Mouse (Mus musculus) MEL (cell line): ENCODE measurements at regions not wholly inside any gene's neighbourhood (a gene's known extent, or its start where the extent isn't known, plus 50 kb on each side); places are given as distances from the start of the nearest gene placed in this dataset.

Experiments
- DNase-seq: peaks from one replicate; pipeline ENCODE4 v3.0.0; 2011; ENCODE audit warnings: low read depth, low spot score
- H3K27ac ChIP-seq: 2 replicates; pipeline ENCODE4 v1.5.1; 2012; ENCODE audit warnings: low read depth, mild to moderate bottlenecking, control low read depth, low read length, moderate library complexity; ENCODE audit not compliant: control insufficient read depth
- H3K27me3 ChIP-seq, 2 experiments: fragments of 150-350 bp in 1 of 2; sonication (generic) in 1 of 2; 2 replicates each; pipeline ENCODE4 v1.6.1; 2012; ENCODE audit warnings: low read length in 2 of 2, mild to moderate bottlenecking in 2 of 2, improper control_type of control experiment in 1 of 2, moderate library complexity in 1 of 2; ENCODE audit not compliant: insufficient read depth in 2 of 2, control insufficient read depth in 1 of 2
- H3K36me3 ChIP-seq, 2 experiments: 2 replicates each; pipeline ENCODE4 v1.6.1; 2012 to 2014; ENCODE audit warnings: low read length in 2 of 2, improper control_type of control experiment in 1 of 2, inconsistent platforms in 1 of 2, mild to moderate bottlenecking in 1 of 2; ENCODE audit not compliant: insufficient read depth in 2 of 2, control insufficient read depth in 1 of 2
- H3K4me1 ChIP-seq, 2 experiments: fragments of 150-350 bp in 1 of 2; sonication (generic) in 1 of 2; 2 replicates each; pipeline ENCODE4 v1.6.1; 2012; ENCODE audit warnings: low read length in 2 of 2, improper control_type of control experiment in 1 of 2, mild to moderate bottlenecking in 1 of 2; ENCODE audit not compliant: insufficient read depth in 2 of 2, control insufficient read depth in 1 of 2
- H3K4me3 ChIP-seq, 2 experiments: fragments of 150-350 bp in 1 of 2; sonication (generic) in 1 of 2; 2 replicates each; pipeline ENCODE4 v1.5.1; 2012; ENCODE audit warnings: low read depth in 2 of 2, low read length in 2 of 2, mild to moderate bottlenecking in 2 of 2, moderate library complexity in 2 of 2, control low read depth in 1 of 2, improper control_type of control experiment in 1 of 2; ENCODE audit not compliant: control insufficient read depth in 1 of 2, insufficient read depth in 1 of 2
- H3K79me2 ChIP-seq: 2 replicates; pipeline ENCODE4 v1.6.1; 2012; ENCODE audit warnings: mild to moderate bottlenecking, low read length, moderate library complexity; ENCODE audit not compliant: control insufficient read depth, poor library complexity, insufficient read depth
- H3K9ac ChIP-seq: 2 replicates; pipeline ENCODE4 v1.6.1; 2012; ENCODE audit warnings: low read depth, mild to moderate bottlenecking, control low read depth, low read length, moderate library complexity; ENCODE audit not compliant: control insufficient read depth, poor library complexity, severe bottlenecking
- H3K9me3 ChIP-seq: fragments of 150-350 bp; sonication (generic); replicated peaks from 2 replicates; pipeline ENCODE4 v1.6.1; 2012; ENCODE audit warnings: mild to moderate bottlenecking, low read length, improper control_type of control experiment, moderate library complexity; ENCODE audit not compliant: insufficient read depth
- CHD2 ChIP-seq: IDR thresholded peaks from 2 replicates; pipeline ENCODE4 v1.6.1; 2011; ENCODE audit warnings: low read length, improper control_type of control experiment
- CTCF ChIP-seq, 3 experiments: IDR thresholded peaks in 2 of 3; conservative IDR thresholded peaks in 1 of 3; 2 replicates each; pipeline ENCODE4 v1.5.1; 2011 to 2012; ENCODE audit warnings: low read length in 3 of 3, low read depth in 2 of 3, mild to moderate bottlenecking in 2 of 3, improper control_type of control experiment in 1 of 3, inconsistent platforms in 1 of 3, mixed read lengths in 1 of 3, moderate library complexity in 1 of 3; ENCODE audit not compliant: control insufficient read depth in 1 of 3, insufficient read depth in 1 of 3, poor library complexity in 1 of 3, severe bottlenecking in 1 of 3
- EP300 ChIP-seq, 2 experiments: IDR thresholded peaks; 2 replicates each; pipeline ENCODE4 v1.6.1; 2011; ENCODE audit warnings: improper control_type of control experiment in 2 of 2, low read length in 2 of 2, low read depth in 1 of 2, mild to moderate bottlenecking in 1 of 2
- GATA1 ChIP-seq: IDR thresholded peaks from 2 replicates; pipeline ENCODE4 v1.6.1; 2011; ENCODE audit warnings: low read depth, low read length, improper control_type of control experiment
- JUND ChIP-seq: IDR thresholded peaks from 2 replicates; pipeline ENCODE4 v1.6.1; 2011; ENCODE audit warnings: low read depth, mild to moderate bottlenecking, improper control_type of control experiment, low read length
- MAX ChIP-seq: IDR thresholded peaks from 2 replicates; pipeline ENCODE4 v1.6.1; 2011; ENCODE audit warnings: low read length, improper control_type of control experiment
- MXI1 ChIP-seq: IDR thresholded peaks from 2 replicates; pipeline ENCODE4 v1.6.1; 2011; ENCODE audit warnings: mild to moderate bottlenecking, low read depth, low read length, improper control_type of control experiment
- MYB ChIP-seq: IDR thresholded peaks from 2 replicates; pipeline ENCODE4 v1.6.1; 2011; ENCODE audit warnings: mild to moderate bottlenecking, low read depth, low read length, improper control_type of control experiment
- NELFE ChIP-seq: IDR thresholded peaks from 2 replicates; pipeline ENCODE4 v1.6.1; 2011; ENCODE audit warnings: low read depth, low read length, improper control_type of control experiment
- RAD21 ChIP-seq: IDR thresholded peaks from 2 replicates; pipeline ENCODE4 v1.6.1; 2011; ENCODE audit warnings: mild to moderate bottlenecking, low read depth, low read length, improper control_type of control experiment
- SMC3 ChIP-seq: IDR thresholded peaks from 2 replicates; pipeline ENCODE4 v1.6.1; 2011; ENCODE audit warnings: low read depth, low read length, improper control_type of control experiment
- TCF12 ChIP-seq: IDR thresholded peaks from 2 replicates; pipeline ENCODE4 v1.6.1; 2014; ENCODE audit warnings: low read depth, mild to moderate bottlenecking, inconsistent platforms, low read length, improper control_type of control experiment, moderate library complexity
- UBTF ChIP-seq: IDR thresholded peaks from 2 replicates; pipeline ENCODE4 v1.6.1; 2012; ENCODE audit warnings: low read depth, mild to moderate bottlenecking, inconsistent platforms, low read length, improper control_type of control experiment, moderate library complexity, borderline replicate concordance; ENCODE audit not compliant: insufficient read depth
- USF2 ChIP-seq, 2 experiments: IDR thresholded peaks; 2 replicates each; pipeline ENCODE4 v1.6.1; 2011 to 2012; ENCODE audit warnings: improper control_type of control experiment in 2 of 2, low read length in 2 of 2, borderline replicate concordance in 1 of 2, inconsistent platforms in 1 of 2, low read depth in 1 of 2, mild to moderate bottlenecking in 1 of 2; ENCODE audit not compliant: insufficient read depth in 1 of 2
- ZMIZ1 ChIP-seq: IDR thresholded peaks from 2 replicates; pipeline ENCODE4 v1.6.1; 2012; ENCODE audit warnings: low read depth, mild to moderate bottlenecking, inconsistent platforms, low read length, improper control_type of control experiment, moderate library complexity

GRCm38 (mm10) chr5:39806643-39807042 is 51.4 kb upstream of the Hs3st1 start:
- no peak for DNase-seq
- Histone ChIP-seq H3K27ac (no peak overlapping the region), H3K79me2 (no peaks in the 10 kb centered on the region), H3K27me3 (no peaks in the 10 kb centered on the region), H3K36me3 (no peaks in the 10 kb centered on the region), H3K9me3 (no peaks in the 10 kb centered on the region), H3K4me3 (no peak overlapping the region), H3K9ac (no peak overlapping the region), H3K4me1 (no peaks in the 10 kb centered on the region)
- TF ChIP-seq UBTF, result no peak
- TF ChIP-seq ZMIZ1, result no peak
- TF ChIP-seq USF2 (IDR thresholded peaks at IDR 0.05; ENCODE audit: borderline replicate concordance in 1 of 2, insufficient read depth in 1 of 2, low read depth in 1 of 2, low read length in 2 of 2), result no peak
- no peak for TF ChIP-seq EP300 (IDR thresholded peaks at IDR 0.05; ENCODE audit: low read depth in 1 of 2, low read length in 2 of 2)
- no peak for TF ChIP-seq JUND
- no peak for TF ChIP-seq RAD21
- no peak for TF ChIP-seq SMC3
- no peak for TF ChIP-seq TCF12
- TF ChIP-seq GATA1, result no peak
- TF ChIP-seq MXI1, result no peak
- no peak for TF ChIP-seq CTCF (IDR thresholded peaks at IDR 0.05 in 2 of 3, conservative IDR thresholded peaks at IDR 0.05 in 1 of 3; ENCODE audit: control insufficient read depth in 1 of 3, insufficient read depth in 1 of 3, low read depth in 2 of 3, low read length in 3 of 3, poor library complexity in 1 of 3, severe bottlenecking in 1 of 3)
- no peak for TF ChIP-seq MAX
- TF ChIP-seq NELFE, result no peak
- no peak for TF ChIP-seq MYB
- no peak for TF ChIP-seq CHD2
